Mouse (Mus musculus) adrenal gland (tissue): ENCODE measurements around the gene Fcgbp.
"Not testable (repeated sequence)": the region's sequence is repeated elsewhere in the genome, so short reads cannot be mapped to it uniquely, and the experiment has no call there.

Experiments
- intact Hi-C: fragments of 180-260 bp; cut with DNase I; formaldehyde crosslinking; loops from one replicate; pipeline ENCODE4 v1.15.1; 2025
- long read RNA-seq, 2 experiments: library from polyadenylated mRNA; unstranded; transcript quantifications; one replicate each; pipeline ENCODE4 v2.0.0; 2020; ENCODE audit warnings: borderline replicate concordance in 1 of 2; ENCODE audit not compliant: insufficient replicate concordance in 1 of 2

Gene Fcgbp
- long read RNA-seq, experiment 1, result 0 reads
- long read RNA-seq, experiment 2, result 0 reads

GRCm38 (mm10) chr7:28070531-28071298, at the start of gene Fcgbp:
Gene Fcgbp, plus strand, starts transcription at chr7:28071236.
- intact Hi-C loops, result no loop called here

GRCm38 (mm10) chr7:28044524-28044923, 26.5 kb upstream of the Fcgbp start:
- intact Hi-C loops, result no loop called here

GRCm38 (mm10) chr7:28049476-28050409, 21.3 kb upstream of the Fcgbp start, which contains the start of gene Psmc4:
Gene Psmc4, minus strand, starts transcription at chr7:28050101.
- intact Hi-C loops, result loop anchor here (5.0 kb wide), 2 partner anchors 103 to 158 kb away; no protein-coding TSS in a partner anchor

- intact Hi-C loops, result loop anchor here (5.0 kb wide), 2 partner anchors 102 to 157 kb away; no protein-coding TSS in a partner anchor
Observed at GRCm38 (mm10) chr7:28050584-28050983, 20.5 kb upstream of the Fcgbp start.

DNA sequence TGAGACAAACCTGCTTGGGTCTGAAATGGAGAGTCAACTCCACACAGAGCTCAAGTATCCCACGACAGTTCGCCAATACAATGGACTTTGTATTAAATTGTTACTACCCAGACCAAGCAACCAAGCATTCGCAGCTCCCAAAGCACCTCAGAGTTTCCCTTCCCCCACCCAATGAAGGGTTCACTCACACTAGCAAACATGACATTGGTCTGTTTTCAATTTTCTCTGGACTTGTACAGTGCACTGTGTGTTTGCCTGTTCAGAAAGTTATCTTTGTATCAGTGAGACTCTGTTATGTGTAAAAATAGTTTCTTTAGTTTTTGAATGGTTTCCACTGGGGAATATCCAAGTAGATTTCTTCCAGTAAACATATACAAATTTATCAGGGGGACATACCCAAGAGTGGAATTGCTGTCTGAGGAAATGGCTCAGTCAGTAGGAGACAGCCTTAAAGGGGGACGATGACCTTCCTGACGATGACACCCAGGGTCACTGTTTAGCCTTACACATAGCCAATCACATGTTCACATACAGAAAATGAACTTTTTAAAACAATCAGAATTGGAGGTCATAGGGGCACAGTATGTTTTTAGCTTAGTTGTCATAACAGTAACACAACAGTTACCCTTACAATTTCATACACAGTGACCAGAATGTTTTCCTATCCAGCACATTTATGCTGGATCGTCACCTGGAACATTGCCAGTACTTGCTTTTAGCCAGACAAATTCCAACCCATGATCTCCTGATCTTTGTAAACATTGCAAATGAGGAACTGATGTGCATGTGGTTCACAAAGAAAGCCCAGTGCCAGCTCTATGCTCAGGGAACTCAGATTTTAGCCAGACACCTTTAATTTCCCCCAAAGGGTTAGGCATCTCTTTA, 17.7 kb upstream of the Fcgbp start:
- intact Hi-C loops, result loop anchor here (5.0 kb wide), 2 partner anchors 99 to 154 kb away; no protein-coding TSS in a partner anchor

GRCm38 (mm10) chr7:28059972-28060371, 11.1 kb upstream of the Fcgbp start:
- intact Hi-C loops, result no loop called here

- intact Hi-C loops, result no loop called here
Observed at GRCm38 (mm10) chr7:28068661-28069060, 2.4 kb upstream of the Fcgbp start.

DNA sequence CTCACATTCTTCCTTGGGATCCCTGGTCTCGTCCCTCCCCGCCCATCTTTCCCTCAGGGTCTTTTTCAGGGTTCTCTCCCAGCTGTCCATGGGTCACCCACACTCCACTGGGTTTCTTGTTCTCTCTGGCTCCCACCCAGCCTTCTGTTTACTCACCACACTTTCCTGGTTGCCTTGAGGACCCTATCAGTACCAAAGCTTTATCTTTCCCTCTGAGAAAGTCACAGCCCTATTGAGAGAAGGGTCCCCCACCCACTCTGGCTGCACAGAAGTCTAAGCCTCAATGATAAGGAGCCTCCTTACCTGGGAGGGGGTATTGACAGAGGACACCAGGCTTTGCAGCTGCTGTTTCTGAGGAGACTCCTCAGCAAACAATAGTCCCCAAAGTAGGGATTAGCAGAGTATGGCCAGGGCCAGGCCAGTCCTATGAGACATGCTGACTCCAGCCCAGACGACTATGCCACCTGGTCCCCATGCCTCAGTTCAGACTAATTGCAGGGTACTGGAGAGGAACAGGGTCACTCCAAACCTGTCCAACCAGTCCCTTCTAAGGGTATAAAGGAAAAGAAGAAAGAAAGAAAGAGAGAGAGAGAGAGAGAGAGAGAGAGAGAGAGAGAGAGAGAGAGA, 1.4 kb upstream of the Fcgbp start:
- intact Hi-C loops, result no loop called here

DNA sequence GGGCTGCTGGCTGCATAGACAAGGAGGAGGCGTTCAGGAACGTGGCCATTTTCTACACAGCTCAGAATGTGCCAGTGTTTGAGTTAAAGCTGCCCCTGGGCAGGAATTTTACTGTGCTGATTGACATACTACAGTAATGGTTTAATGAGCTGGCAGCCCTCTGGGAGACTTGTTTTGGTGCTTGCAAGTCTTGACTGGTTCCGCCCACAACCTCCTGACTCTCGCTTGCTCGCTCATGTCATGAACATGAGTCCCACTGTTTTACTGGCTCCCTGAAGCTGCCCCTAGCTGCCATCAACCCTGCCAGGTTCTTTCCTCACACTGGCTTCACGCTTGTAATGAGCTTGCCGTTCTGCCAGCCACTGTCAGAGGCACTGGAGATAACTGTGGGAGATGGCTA, 13.2 kb downstream of the Fcgbp start:
- intact Hi-C loops, result no loop called here

GRCm38 (mm10) chr7:28086236-28086635, 15.2 kb downstream of the Fcgbp start:
- intact Hi-C loops, result no loop called here

DNA sequence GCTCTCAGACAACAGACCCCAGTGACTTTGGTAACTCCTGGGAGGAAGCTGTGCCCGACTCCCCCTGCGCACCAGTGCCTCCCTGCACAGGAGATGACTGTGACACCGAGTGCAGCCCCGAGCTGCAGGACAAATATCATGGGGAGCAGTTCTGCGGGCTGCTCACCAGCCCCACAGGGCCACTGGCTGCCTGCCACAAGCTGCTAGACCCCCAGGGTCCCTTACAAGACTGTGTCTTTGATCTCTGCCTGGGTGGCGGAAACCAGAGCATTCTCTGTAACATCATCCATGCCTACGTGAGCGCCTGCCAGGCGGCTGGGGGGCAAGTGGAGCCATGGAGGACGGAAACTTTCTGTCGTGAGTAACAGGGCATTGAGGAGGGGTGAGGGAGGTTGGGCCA, 22.5 kb downstream of the Fcgbp start:
- intact Hi-C loops, result no loop called here

- intact Hi-C loops, result no loop called here
Observed at GRCm38 (mm10) chr7:28099101-28099500, 28.1 kb downstream of the Fcgbp start.

GRCm38 (mm10) chr7:28100596-28101590, 29.9 kb downstream of the Fcgbp start:
- intact Hi-C loops, result no loop called here

- intact Hi-C loops, result not testable (repeated sequence)
Observed at GRCm38 (mm10) chr7:28102936-28103335, 31.9 kb downstream of the Fcgbp start.

GRCm38 (mm10) chr7:28104670-28105069, 33.6 kb downstream of the Fcgbp start:
- intact Hi-C loops, result no loop called here

DNA sequence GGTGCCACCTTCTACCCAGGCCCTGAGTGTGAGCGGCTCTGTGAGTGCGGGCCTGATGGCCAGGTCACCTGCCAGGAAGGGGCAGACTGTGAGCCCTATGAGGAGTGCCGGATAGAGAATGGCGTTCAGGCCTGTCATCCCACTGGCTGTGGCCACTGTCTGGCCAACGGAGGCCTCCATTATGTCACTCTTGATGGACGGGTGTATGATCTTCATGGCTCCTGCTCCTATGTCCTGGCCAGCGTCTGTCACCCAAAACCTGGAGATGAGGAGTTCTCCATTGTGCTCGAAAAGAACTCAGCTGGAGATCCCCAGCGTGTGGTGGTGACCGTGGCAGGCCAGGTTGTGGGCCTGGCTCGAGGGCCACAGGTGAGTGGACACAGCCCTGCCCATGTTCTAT, 35.2 kb downstream of the Fcgbp start:
- intact Hi-C loops, result no loop called here

GRCm38 (mm10) chr7:28114648-28115047, 43.6 kb downstream of the Fcgbp start:
- intact Hi-C loops, result no loop called here

DNA sequence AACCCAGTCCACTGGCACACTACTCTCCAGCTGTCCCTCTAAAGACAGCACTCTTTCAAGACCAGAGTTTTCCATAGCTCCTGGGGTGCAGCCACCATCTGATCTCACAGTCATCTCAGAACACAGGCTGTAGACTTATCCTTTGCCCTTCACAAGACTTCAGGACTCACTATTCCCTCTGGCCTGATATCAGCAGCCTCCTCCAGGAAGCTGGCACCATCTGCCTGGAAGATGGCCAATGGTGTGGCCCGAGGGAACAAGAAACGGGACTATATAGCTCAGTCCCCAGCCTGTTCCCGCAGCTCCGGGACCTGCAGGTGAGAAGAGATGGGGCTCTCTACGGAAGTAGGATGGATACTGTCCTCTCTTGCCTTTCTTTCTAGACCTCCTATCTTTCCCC, 58.1 kb downstream of the Fcgbp start, which contains the start of gene 9530053A07Rik:
Gene 9530053A07Rik (plus strand): TSS at position 301 of the 400 bp plus-strand sequence.
- intact Hi-C loops, result no loop called here

DNA sequence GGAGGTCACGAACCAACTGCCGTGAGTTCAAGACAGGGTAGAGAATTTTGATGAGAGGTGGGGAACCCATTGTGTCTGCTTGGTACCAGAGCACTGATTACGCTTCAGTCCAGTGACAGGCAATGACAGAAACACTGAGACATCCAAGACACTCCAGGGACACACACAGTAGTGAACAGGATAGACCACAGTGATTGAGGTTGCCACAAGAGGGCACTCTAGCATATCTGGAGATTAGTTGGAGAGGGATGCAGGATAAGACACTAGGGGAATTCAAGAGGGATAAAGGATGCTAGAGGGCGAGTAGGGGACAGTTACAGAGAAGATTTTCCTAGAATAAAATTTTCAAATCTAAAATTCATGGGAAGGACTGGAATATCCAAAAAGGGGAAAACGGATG, 66.6 kb downstream of the Fcgbp start:
- intact Hi-C loops, result no loop called here
